Mouse (Mus musculus): ENCODE measurements at regions not wholly inside any gene's neighbourhood (a gene's known extent, or its start where the extent isn't known, plus 50 kb on each side); places are given as distances from the start of the nearest gene placed in this dataset.
A peak's percentile ranks its signal among the peaks of the same experiment; 100 is the strongest.

GRCm38 (mm10) chr5:148774446-148774845, 154.7 kb downstream of the Katnal1 start:
- Histone ChIP-seq H3K9ac (no peak overlapping the region), H3K4me1 (peaks cover 7% of the 10 kb centered on the region; the same call in 1 of the 2 replicates), H3K9me3 (replicated peaks) (no peaks in the 10 kb centered on the region), H3K27ac (no peak overlapping the region), H3K4me3 (no peak overlapping the region), H3K36me3 (no peaks in the 10 kb centered on the region), H3K4me2 (replicated peaks) (no peak overlapping the region), H3K27me3 (no peaks in the 10 kb centered on the region)
- ATAC-seq (ENCODE audit: low FRiP score) = no peak
- 58% methylated on average over 3 of the region's 3 CpGs for WGBS

DNA sequence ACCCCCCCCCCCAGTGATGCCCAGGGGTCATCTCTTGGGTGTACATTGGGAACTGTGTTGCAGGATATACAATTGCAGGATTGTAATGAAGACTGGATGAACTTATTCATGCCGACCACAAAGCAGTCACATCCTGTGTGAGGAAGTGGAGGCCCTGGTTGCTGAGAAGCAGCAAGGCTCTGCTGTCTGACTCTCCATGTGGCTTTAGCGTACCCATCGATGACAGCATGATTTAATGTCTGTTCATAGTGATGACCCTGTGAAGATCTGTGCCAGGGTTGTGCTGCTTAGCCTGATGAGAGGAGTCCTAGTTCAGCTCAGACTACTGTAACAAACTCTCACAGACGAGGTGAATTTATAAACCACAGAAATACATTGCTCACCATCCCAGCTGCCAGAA, 159.7 kb downstream of the Katnal1 start:
- WGBS = 89% methylated on average over 4 of the region's 4 CpGs

DNA sequence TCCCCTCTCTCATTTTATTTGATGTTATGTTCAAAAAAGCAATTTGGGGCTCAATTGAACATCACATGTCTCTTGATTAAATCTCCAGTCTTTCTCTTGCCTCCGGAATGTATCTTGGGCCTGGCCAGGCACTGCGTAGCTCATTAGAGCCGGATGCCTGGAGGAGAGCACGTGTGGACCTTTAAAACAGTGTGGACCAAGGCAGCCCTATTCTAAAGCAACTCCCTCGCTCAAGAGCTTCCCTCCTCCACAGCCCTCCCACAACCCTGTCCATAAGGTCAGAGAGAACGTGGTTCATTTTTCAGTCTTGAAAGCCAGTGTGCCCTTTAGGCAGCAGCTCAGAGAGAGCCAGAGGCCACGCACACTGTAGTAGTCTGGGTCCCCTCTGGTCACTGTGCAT, 160.8 kb downstream of the Katnal1 start:
- no peaks in the 10 kb centered on the region for H3K27me3 ChIP-seq
- H3K4me2 ChIP-seq (replicated peaks) = no peak overlapping the region
- no peak for ATAC-seq (ENCODE audit: low FRiP score)
- H3K9me3 ChIP-seq (replicated peaks) = no peaks in the 10 kb centered on the region
- H3K4me1 ChIP-seq = peaks cover 7% of the 10 kb centered on the region; the same call in 1 of the 2 replicates
- no peak overlapping the region for H3K9ac ChIP-seq
- H3K4me3 ChIP-seq = no peak overlapping the region
- WGBS = 70% methylated on average over 7 of the region's 7 CpGs
- H3K36me3 ChIP-seq = no peaks in the 10 kb centered on the region
- H3K27ac ChIP-seq = no peak overlapping the region

More for the DNA sequence above, 159.7 kb downstream of the Katnal1 start:
- Histone ChIP-seq H3K4me1 (peaks cover 7% of the 10 kb centered on the region; the same call in 1 of the 2 replicates), H3K9ac (no peak overlapping the region), H3K4me2 (replicated peaks) (no peak overlapping the region), H3K27me3 (no peaks in the 10 kb centered on the region), H3K36me3 (no peaks in the 10 kb centered on the region), H3K4me3 (no peak overlapping the region), H3K27ac (no peak overlapping the region), H3K9me3 (replicated peaks) (no peaks in the 10 kb centered on the region)
- no peak for ATAC-seq (ENCODE audit: low FRiP score)

DNA sequence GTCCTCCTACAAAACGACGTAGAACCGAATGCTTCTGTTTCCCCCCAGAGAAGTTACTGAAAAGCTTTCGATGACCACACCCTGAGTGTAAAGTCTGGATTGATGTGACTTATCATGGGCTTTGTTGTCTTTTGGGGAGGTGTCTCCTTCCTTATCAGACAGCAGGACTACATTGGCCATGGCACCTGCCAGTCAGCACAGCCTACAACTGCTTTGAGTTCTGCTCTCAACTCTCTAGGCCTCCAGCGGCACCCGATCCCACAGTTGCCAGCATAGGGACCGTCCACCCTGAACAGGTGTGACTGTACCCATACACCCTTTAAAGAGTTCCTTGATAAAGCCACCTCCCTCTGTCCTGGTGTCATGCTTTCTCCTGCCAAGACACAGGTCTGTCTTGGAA, 163.1 kb downstream of the Katnal1 start:
- no peak overlapping the region for H3K4me2 ChIP-seq (replicated peaks)
- H3K4me3 ChIP-seq = no peak overlapping the region
- no peaks in the 10 kb centered on the region for H3K9me3 ChIP-seq (replicated peaks)
- H3K27me3 ChIP-seq = no peaks in the 10 kb centered on the region
- no peak for ATAC-seq (ENCODE audit: low FRiP score)
- H3K9ac ChIP-seq = no peak overlapping the region
- WGBS = 95% methylated on average over 7 of the region's 7 CpGs
- no peak overlapping the region for H3K27ac ChIP-seq
- H3K36me3 ChIP-seq = no peaks in the 10 kb centered on the region
- peaks cover 6% of the 10 kb centered on the region; the same call in 1 of the 2 replicates for H3K4me1 ChIP-seq

DNA sequence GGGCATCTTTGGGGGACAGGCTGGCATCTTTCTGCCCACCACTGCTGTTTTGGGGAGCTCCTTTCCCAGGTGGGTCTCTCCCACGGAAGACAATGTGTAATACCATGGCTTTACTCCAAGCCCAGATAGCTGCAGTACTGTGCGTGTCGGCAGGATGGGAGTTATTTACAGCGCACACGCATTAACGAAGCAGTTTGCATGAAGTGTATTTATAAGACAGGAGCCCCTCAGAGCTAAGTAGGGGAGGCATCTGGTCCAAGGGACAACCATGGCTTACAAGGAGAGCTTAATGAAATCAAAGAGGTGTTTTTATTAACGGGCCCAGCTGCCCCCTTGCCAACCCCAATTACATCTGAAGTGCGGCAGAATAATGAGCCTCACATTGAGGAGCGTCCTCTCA, 169.0 kb downstream of the Katnal1 start:
- peaks cover 7% of the 10 kb centered on the region for H3K4me1 ChIP-seq
- H3K4me3 ChIP-seq = no peak overlapping the region
- 65% methylated on average over 9 of the region's 9 CpGs for WGBS
- no peaks in the 10 kb centered on the region for H3K27me3 ChIP-seq
- H3K9me3 ChIP-seq (replicated peaks) = 0 out of 2 replicates have a peak, but pooled peaks cover 4% of the 10 kb centered on the region
- no peak overlapping the region for H3K4me2 ChIP-seq (replicated peaks)
- H3K9ac ChIP-seq = no peak overlapping the region
- no peak overlapping the region for H3K27ac ChIP-seq
- peak; percentile 67 for ATAC-seq (ENCODE audit: low FRiP score)
- H3K36me3 ChIP-seq = no peaks in the 10 kb centered on the region

DNA sequence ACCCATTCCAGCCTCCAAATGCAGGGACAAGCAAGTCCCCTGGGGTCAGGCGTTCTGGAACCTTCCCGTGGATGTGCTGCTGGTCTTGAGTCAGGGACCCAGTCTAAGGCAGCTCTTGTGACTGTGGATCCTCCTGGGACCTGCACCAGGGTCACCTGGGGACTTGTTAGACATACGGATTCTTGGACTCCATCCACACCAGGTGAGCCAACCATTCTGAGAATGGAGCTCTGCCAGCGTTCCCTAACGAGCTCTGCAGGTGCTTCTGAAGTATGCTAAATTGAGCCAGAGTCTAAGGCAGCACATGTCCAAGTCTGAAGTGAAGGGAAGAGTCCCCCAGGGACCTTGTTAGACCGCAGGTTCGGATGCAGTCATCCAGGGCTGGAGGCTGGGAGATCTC, 170.3 kb downstream of the Katnal1 start:
- Histone ChIP-seq H3K4me3 (no peak overlapping the region), H3K4me2 (replicated peaks) (no peak overlapping the region), H3K36me3 (no peaks in the 10 kb centered on the region), H3K4me1 (peaks cover 7% of the 10 kb centered on the region), H3K27me3 (no peaks in the 10 kb centered on the region), H3K9me3 (replicated peaks) (0 out of 2 replicates have a peak, but pooled peaks cover 4% of the 10 kb centered on the region), H3K9ac (no peak overlapping the region), H3K27ac (no peak overlapping the region)
- 82% methylated on average over 7 of the region's 7 CpGs for WGBS
- no peak for ATAC-seq (ENCODE audit: low FRiP score)

DNA sequence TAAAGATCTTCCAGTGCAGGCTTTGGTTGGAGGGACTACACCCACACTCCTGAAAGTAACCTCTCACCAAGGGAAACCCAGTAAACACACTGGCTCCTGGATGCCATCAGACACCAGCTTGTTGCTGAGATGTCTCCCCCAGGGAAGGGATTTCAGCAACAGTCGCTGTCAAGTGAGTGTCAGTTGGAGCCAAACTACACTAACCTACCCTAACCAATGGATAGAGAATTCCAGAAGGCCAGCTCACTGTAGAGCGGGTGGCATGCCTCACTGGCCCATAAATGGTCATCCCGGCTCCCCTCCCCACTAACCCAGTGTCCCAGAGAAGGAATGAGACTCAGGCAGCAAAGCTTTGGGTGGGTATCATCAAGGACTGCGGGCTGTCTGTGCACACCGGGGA, 171.4 kb downstream of the Katnal1 start:
- H3K4me3 ChIP-seq = no peak overlapping the region
- H3K4me1 ChIP-seq = peaks cover 7% of the 10 kb centered on the region
- H3K9ac ChIP-seq = no peak overlapping the region
- no peaks in the 10 kb centered on the region for H3K27me3 ChIP-seq
- no peak for ATAC-seq (ENCODE audit: low FRiP score)
- 0 out of 2 replicates have a peak, but pooled peaks cover 4% of the 10 kb centered on the region for H3K9me3 ChIP-seq (replicated peaks)
- 76% methylated on average over 5 of the region's 5 CpGs for WGBS
- no peaks in the 10 kb centered on the region for H3K36me3 ChIP-seq
- no peak overlapping the region for H3K27ac ChIP-seq
- H3K4me2 ChIP-seq (replicated peaks) = no peak overlapping the region

DNA sequence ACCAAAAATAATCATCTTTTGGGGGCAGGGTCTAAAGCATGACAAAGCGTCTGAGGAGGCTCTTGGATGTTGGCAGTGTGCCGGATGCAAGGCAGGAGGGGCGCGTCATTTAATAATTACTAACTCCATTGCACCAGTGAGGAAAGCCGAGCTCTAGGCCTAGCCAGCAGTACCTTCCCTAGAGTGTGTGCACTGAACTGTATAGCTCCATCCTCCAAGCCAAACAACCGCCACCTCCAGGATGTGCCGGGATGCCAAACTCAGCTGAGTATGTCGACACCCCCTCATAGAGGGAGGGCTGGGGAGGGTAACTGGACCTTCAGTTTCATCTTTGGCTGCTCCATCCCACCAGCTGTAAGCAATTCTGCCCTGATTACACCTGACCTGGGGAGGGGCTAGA, 171.9 kb downstream of the Katnal1 start:
- no peak overlapping the region for H3K4me3 ChIP-seq
- no peak overlapping the region for H3K27ac ChIP-seq
- no peaks in the 10 kb centered on the region for H3K36me3 ChIP-seq
- 67% methylated on average over 8 of the region's 8 CpGs for WGBS
- 0 out of 2 replicates have a peak, but pooled peaks have one; percentile 58 for ATAC-seq (ENCODE audit: low FRiP score)
- 0 out of 2 replicates have a peak, but pooled peaks cover 4% of the 10 kb centered on the region for H3K9me3 ChIP-seq (replicated peaks)
- no peaks in the 10 kb centered on the region for H3K27me3 ChIP-seq
- no peak overlapping the region for H3K4me2 ChIP-seq (replicated peaks)
- H3K4me1 ChIP-seq = peaks cover 7% of the 10 kb centered on the region
- no peak overlapping the region for H3K9ac ChIP-seq

GRCm38 (mm10) chr5:148756246-148756930, 172.7 kb downstream of the Katnal1 start:
- no peak overlapping the region for H3K27ac ChIP-seq
- 0 out of 2 replicates have a peak, but pooled peaks cover 4% of the 10 kb centered on the region for H3K9me3 ChIP-seq (replicated peaks)
- no peaks in the 10 kb centered on the region for H3K36me3 ChIP-seq
- no peak overlapping the region for H3K9ac ChIP-seq
- no peak for ATAC-seq (ENCODE audit: low FRiP score)
- H3K4me3 ChIP-seq = no peak overlapping the region
- no peak overlapping the region for H3K4me2 ChIP-seq (replicated peaks)
- no peaks in the 10 kb centered on the region for H3K27me3 ChIP-seq
- WGBS = 82% methylated on average over 16 of the region's 16 CpGs
- peaks cover 7% of the 10 kb centered on the region for H3K4me1 ChIP-seq

- no peak overlapping the region for H3K4me3 ChIP-seq
- H3K4me1 ChIP-seq = peaks cover 7% of the 10 kb centered on the region
- H3K27ac ChIP-seq = no peak overlapping the region
- H3K4me2 ChIP-seq (replicated peaks) = no peak overlapping the region
- 0 out of 2 replicates have a peak, but pooled peaks cover 4% of the 10 kb centered on the region for H3K9me3 ChIP-seq (replicated peaks)
- no peaks in the 10 kb centered on the region for H3K27me3 ChIP-seq
- H3K36me3 ChIP-seq = no peaks in the 10 kb centered on the region
- no peak for ATAC-seq (ENCODE audit: low FRiP score)
- no peak overlapping the region for H3K9ac ChIP-seq
- 87% methylated on average over 8 of the region's 8 CpGs for WGBS
Observed at GRCm38 (mm10) chr5:148755807-148756206, 173.3 kb downstream of the Katnal1 start.

DNA sequence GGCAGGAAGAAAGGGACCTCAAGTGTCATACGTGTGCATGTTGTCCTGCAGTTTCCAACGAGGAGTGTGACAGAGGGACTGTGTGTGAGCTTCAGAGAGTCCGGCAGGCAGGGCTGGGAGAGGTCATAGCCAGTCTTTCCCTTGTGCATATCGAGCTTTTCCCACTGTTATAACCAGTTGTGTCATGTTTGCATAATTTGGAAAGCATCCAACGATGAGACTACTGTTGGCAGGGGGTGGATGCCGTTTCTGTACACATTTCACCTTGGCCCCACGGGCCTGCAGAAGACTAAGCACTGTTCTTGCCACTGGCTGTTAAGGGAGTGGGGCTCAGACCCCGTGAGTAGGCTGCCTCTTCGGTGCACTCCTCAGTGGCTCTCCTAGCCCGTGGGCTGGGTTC, 174.2 kb downstream of the Katnal1 start:
- Histone ChIP-seq H3K36me3 (no peaks in the 10 kb centered on the region), H3K4me1 (peaks cover 1% of the 10 kb centered on the region), H3K4me3 (no peak overlapping the region), H3K9me3 (replicated peaks) (0 out of 2 replicates have a peak, but pooled peaks cover 4% of the 10 kb centered on the region), H3K27me3 (no peaks in the 10 kb centered on the region), H3K9ac (no peak overlapping the region), H3K4me2 (replicated peaks) (no peak overlapping the region), H3K27ac (no peak overlapping the region)
- no peak for ATAC-seq (ENCODE audit: low FRiP score)
- WGBS = 75% methylated on average over 10 of the region's 10 CpGs

- WGBS = 96% methylated on average over 6 of the region's 6 CpGs
- Histone ChIP-seq H3K4me3 (no peak overlapping the region), H3K27ac (no peak overlapping the region), H3K36me3 (no peaks in the 10 kb centered on the region), H3K27me3 (no peaks in the 10 kb centered on the region), H3K4me2 (replicated peaks) (no peak overlapping the region), H3K9me3 (replicated peaks) (0 out of 2 replicates have a peak, but pooled peaks cover 4% of the 10 kb centered on the region), H3K4me1 (no peaks in the 10 kb centered on the region), H3K9ac (no peak overlapping the region)
- ATAC-seq (ENCODE audit: low FRiP score) = no peak
Observed at GRCm38 (mm10) chr5:148754363-148754762, 174.8 kb downstream of the Katnal1 start.

DNA sequence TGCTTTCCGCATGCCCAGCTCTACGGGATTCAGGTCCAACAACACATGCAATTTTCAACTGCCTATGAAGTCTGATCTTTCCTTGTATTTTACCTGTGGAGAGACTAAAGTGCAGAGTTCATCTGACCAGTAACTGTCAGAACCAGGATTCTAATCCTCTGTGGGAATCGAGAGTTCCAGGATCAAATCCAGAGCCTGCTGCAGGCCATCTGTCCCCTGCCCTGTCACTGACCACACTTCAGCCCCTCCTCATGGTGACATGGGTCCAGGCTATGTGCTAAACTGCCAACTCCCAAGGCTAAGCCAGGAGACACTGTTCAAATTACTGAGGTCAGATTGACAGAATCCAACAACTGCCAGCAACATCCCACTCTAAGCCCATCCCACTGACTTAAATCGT, 175.7 kb downstream of the Katnal1 start:
- no peaks in the 10 kb centered on the region for H3K27me3 ChIP-seq
- no peaks in the 10 kb centered on the region for H3K36me3 ChIP-seq
- H3K27ac ChIP-seq = no peak overlapping the region
- H3K4me2 ChIP-seq (replicated peaks) = no peak overlapping the region
- no peak for ATAC-seq (ENCODE audit: low FRiP score)
- 0 out of 2 replicates have a peak, but pooled peaks cover 4% of the 10 kb centered on the region for H3K9me3 ChIP-seq (replicated peaks)
- no peak overlapping the region for H3K4me3 ChIP-seq
- H3K4me1 ChIP-seq = no peaks in the 10 kb centered on the region
- 86% methylated on average over 4 of the region's 4 CpGs for WGBS
- no peak overlapping the region for H3K9ac ChIP-seq
